Mouse (Mus musculus): ENCODE measurements around the gene Phf23.

Gene Phf23

GRCm38 (mm10) chr11:70021264-70022132 lies 25.9 kb downstream of the Phf23 start:
- TF ChIP-seq GATA4 (IDR thresholded peaks at IDR 0.05; ENCODE audit: insufficient replicate concordance, low read length): no peak

GRCm38 (mm10) chr11:70023481-70024150 lies 28.0 kb downstream of the Phf23 start:
- no peak for TF ChIP-seq GATA4 (IDR thresholded peaks at IDR 0.05; ENCODE audit: insufficient replicate concordance, low read length)

GRCm38 (mm10) chr11:70024151-70024514 lies 28.6 kb downstream of the Phf23 start:
- no peak for TF ChIP-seq GATA4 (IDR thresholded peaks at IDR 0.05; ENCODE audit: insufficient replicate concordance, low read length)

DNA sequence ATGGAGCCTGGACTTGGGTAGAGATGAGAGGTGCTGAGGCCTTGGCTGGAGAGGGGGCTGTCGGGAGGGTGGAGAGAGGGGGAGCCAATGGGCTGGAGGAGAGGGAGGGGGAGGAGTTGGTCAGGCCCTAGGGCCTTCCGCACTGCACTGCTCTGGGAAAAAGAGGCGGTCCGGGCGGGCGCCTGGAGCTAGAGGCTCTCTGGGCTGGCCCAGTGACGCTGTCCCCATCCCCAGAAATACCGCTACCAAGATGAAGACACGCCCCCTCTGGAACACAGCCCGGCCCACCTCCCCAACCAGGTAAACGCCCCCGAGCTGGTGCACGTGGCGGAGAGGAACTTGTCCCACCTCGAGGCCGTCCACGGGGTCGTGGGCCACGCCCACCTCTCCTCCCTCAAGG lies 31.1 kb downstream of the Phf23 start:
- no peak for TF ChIP-seq GATA4 (IDR thresholded peaks at IDR 0.05; ENCODE audit: insufficient replicate concordance, low read length)

DNA sequence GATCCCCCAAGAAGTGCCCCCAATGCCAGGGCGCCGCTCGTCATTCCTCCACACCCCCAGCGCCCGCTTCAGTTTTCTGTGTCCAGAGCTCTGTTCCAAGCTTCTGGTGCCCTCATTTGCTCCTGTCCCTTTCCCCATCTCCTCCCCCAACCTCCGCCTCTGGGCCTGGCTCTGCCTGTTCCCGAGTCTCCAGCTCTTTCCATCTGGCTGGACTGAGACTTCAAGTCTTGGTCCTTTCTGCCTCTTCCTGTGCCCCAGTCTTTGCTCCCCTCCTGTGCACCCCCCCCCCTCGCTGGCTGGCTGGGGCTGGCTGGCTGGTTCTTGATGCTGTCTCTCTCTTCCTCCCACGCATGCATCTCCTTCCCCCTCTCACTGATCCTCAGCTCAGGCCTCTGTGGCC lies 31.8 kb downstream of the Phf23 start:
- TF ChIP-seq GATA4 (IDR thresholded peaks at IDR 0.05; ENCODE audit: insufficient replicate concordance, low read length): no peak

GRCm38 (mm10) chr11:70028401-70029129 lies 33.0 kb downstream of the Phf23 start:
- TF ChIP-seq GATA4 (IDR thresholded peaks at IDR 0.05; ENCODE audit: insufficient replicate concordance, low read length): no peak

DNA sequence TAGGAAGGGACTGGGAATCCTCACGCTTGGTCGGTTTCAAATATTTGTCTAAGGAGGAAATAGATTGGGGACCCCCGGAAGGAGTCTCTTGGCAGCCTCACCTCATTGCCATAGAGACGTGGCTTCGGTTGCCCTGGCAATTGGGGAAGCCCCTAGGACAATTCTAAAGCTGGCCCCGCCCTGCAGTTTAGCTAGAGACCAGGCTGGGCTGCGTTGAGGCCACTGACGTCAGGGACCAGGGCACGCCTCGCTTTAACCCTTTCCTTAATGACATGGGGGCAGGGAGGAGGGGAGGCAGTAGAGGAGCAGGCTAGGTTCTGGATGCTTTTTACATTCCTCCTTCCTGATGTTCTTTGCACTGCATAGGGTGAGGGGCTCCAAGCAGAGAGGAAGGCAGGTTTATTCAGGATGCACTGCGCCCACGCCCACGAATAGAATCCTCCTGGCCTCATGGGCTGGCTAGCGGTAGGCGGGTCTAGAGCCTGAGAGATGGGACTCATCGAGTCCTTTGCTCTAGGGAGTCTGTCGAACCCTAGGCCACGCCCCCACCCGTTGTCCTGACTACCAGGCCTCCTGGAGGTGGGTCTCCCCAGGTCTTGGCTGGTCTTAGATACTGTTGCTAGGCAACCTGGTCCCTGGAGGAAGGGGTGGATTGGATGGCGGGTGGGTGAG lies 33.7 kb downstream of the Phf23 start:
- no peak for TF ChIP-seq GATA4 (IDR thresholded peaks at IDR 0.05; ENCODE audit: insufficient replicate concordance, low read length)

DNA sequence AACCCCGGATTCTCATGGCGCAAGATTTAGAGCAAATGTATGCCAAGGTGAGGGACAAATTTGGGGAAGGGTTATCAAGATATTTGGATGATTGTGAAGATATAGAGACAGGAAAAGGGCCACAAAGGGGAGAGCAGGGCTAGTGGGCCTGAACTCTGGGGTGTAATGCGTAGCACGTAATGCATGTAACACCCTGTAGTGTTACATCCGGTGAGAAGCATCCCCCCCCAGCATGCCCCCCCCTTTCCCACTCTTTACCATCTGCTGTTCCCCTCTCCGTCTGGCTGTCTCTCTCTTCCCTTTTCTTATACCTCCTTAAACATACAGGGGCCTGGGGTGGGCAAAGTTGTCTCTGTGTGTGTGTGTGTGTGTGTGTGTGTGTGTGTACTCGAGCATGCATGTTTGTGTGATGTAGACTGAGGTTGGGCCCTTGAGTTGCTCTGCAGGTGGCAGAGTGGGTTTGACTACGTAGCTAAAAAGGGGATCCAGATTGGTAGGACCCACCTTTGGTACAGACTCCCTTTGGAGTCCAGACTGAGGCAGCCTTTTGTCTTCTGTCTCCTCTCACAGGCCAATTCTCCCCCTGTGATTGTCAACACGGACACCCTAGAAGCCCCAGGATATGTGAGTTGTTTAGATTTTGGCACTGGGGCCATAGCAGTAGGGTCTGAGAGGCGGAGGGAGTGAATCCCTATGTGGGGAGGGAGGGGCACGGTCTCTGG lies 34.4 kb downstream of the Phf23 start:
- no peak for TF ChIP-seq GATA4 (IDR thresholded peaks at IDR 0.05; ENCODE audit: insufficient replicate concordance, low read length)

DNA sequence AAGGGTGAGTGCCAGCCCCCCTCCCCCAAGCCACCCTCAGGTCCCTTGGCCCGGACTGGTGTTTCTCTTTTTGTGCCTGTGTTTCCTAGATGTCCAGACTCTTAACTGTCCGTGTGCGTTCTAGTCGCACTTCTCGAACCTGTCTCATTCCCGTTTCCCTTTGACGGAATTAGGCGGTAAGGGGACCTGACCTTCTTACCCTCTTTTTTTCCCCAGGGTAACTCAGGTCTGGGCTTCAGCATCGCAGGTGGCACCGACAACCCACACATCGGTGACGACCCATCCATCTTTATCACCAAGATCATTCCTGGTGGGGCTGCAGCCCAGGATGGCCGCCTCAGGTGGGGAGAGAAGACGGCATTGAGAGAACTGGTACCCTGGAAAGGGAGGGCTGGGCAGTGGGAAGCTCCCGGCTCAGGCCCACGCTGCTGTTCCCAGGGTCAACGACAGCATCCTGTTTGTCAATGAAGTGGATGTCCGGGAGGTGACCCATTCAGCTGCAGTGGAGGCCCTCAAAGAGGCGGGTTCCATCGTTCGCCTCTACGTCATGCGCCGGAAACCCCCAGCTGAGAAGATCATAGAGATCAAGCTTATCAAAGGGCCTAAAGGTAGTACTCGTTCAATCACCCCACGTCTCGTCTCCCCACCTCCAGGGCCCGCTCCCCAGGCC lies 35.2 kb downstream of the Phf23 start:
- no peak for TF ChIP-seq GATA4 (IDR thresholded peaks at IDR 0.05; ENCODE audit: insufficient replicate concordance, low read length)

GRCm38 (mm10) chr11:70031321-70031670 lies 35.7 kb downstream of the Phf23 start:
- TF ChIP-seq GATA4 (IDR thresholded peaks at IDR 0.05; ENCODE audit: insufficient replicate concordance, low read length): no peak

- TF ChIP-seq GATA4 (IDR thresholded peaks at IDR 0.05; ENCODE audit: insufficient replicate concordance, low read length): no peak
These were observed 42.6 kb downstream of the Phf23 start for GRCm38 (mm10) chr11:70038174-70038573.

DNA sequence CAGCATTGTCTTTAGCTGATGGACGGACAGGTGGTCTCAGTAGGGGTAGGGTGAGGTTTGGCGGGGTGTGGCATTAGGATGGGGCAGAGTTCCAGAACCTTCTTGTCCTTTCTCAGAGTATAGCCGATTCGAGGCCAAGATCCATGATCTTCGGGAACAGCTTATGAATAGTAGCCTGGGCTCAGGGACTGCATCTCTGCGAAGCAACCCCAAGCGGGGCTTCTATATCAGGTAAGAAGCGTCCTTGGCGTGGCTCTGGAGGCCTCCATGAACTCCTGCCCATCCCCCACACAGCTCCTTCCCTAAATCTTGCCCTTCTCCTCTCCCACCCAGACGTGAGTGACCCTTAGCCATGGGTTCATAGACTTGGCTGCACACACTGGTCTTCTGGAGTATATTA lies 44.1 kb downstream of the Phf23 start:
- no peak for TF ChIP-seq GATA4 (IDR thresholded peaks at IDR 0.05; ENCODE audit: insufficient replicate concordance, low read length)

- TF ChIP-seq GATA4 (IDR thresholded peaks at IDR 0.05; ENCODE audit: insufficient replicate concordance, low read length): no peak
These were observed 44.6 kb downstream of the Phf23 start for GRCm38 (mm10) chr11:70040184-70040583.

Measured in liver, adult (tissue).